Mouse (Mus musculus) induced T-regulatory cell, adult 2 months (primary cell): ENCODE results near the gene Tex264.
A peak's percentile ranks its signal among the peaks of the same experiment; 100 is the strongest.
"Not testable (repeated sequence)": the region's sequence is repeated elsewhere in the genome, so short reads cannot be mapped to it uniquely, and the experiment has no call there.

Experiments
- DNase-seq: peaks from one replicate; pipeline ENCODE4 v3.0.0-alpha.2; 2012; ENCODE audit warnings: low read depth

Tex264 gene

DNA sequence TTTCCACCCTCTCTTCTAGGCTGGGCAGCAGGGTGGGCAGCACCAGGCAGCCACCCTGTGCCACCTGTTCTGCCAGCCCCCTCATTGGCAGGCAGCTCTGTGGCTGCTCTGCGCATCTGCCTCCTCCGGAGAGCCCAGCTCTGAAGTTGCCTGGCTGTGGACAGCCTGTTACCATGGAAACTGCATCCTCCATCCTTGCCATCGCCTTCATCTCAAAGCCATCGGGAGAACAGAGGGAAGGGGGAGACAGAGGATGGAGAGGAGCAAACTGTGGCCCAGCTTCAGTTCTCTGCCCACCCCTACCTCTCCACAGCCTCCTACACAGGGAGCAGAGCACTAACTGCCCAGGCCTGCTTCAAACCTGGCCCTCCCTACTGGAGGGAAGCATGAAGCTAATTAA, 21.3 kb downstream of the Tex264 start:
- DNase-seq = no peak

DNA sequence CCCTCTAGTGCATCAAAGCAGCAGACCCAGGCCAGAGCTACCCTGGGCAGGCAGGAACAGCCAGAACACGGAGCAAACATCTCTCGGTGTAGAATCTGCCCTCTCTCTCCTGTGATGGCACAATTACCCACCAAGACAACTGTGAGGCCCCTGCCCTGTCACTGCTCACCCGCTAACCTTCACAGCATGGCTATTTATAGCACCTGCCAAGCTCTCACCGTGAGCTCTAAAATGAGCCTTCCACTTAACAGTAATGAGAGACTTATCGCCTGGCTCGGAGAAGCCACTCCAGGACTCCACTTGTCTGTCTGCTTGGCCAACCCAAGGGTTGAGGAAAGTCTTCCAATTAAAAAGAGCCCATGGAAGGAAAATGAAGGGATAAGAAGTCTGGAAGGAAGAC, 22.5 kb downstream of the Tex264 start:
- no peak for DNase-seq

DNA sequence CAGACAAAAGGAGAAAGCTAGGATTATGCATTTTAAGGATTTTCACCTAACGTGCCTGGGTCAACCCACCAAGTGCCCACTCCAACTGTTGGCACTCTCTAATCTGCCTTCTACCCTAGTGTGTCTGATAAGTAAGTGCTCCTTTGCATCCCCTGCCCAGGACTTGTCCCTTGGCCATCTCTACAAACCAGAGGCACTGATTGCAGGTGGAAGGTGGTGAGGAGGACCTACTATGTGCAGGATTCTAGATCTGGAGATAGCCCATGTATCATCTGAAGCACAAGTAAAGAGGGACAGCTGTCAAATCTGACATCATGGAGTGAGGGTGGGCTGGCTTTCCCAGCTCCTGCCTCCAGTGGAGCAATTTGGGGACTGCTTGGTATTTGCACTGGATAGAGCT, 25.8 kb downstream of the Tex264 start:
- DNase-seq = no peak

DNA sequence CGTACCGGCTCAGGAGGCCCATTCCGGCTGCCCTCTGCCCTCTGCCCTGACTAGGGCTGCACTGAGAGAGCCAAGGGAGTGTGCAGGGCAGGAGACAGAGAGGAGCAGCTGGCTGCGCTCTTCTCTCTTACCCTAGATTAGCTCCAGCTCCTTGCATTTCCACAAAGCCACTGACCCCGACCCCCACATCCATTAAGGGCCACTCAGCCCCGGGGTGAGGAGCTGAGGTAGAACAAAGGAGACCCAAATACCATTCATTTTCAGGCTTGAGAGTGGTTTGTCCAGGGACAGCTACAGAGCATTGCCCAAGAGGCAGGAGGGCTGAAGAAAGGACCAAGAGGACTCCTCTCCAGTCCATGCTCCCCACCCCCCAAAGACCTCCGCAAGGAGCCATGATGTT, 26.3 kb downstream of the Tex264 start:
- no peak for DNase-seq

DNA sequence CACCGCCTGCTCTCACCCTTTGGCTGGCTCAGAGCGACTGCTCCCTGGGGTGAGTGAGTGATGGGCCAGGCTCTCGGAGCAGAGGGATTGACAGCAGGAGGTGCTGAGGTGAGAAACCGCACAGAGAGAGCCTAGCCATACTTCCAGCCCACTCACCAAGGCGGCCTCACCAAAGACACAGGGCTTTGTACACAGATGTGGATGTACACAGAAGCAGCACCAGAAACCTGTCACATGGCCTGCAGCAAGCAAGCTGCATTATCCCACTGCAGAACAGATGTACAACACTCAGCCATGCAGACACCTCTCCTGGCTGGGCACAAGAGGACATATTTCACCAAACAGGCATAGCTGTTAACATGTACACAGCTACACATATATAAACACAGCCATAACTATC, 28.1 kb downstream of the Tex264 start:
- no peak for DNase-seq

GRCm38 (mm10) chr9:106656820-106657219, 28.9 kb downstream of the Tex264 start:
- DNase-seq = no peak

DNA sequence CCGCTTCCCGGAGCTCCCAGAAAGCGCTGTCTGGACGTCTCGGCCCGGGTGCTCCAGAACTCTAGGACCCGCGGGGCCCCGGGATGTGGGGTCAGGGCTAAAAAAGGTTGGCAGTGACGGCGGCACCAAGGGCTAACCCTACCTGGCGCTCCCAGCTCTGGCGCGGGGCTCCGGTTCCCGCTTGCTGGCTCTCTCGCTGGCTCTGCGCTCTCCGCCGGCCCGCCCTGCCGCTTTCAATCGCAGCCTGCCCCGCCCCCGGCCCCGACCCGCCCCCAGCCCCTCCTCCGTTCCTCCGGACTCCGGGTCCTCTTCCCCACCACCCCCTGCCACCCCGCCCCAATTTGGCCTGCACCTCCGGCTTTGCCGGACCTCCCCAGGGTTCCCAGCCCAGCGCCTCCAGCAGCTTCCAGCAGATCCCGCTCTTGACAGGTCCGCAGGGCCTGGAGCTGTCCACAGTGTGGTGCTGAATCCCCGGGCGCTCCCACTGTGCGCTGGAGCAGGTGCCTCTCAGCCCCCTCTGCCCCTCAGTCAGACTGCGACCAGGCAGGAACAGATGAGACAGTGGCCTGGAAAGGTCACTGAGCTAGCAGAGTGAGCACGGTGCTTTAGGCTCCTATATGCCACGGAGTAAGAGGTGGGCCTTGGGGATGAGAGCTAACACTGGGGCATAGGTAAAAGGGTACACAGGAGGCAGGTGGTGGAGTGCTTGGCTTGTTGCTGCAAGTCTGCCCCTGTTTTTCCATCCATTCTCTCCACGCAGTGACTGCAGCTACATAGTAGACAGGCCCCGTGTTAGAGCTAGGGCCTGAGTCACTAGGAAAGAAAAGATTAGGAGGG, 29.6 kb downstream of the Tex264 start, which contains the start of gene Grm2:
Grm2 (minus strand) TSS at position 199 of the 837 bp plus-strand sequence.
- DNase-seq = peak; percentile 35

DNA sequence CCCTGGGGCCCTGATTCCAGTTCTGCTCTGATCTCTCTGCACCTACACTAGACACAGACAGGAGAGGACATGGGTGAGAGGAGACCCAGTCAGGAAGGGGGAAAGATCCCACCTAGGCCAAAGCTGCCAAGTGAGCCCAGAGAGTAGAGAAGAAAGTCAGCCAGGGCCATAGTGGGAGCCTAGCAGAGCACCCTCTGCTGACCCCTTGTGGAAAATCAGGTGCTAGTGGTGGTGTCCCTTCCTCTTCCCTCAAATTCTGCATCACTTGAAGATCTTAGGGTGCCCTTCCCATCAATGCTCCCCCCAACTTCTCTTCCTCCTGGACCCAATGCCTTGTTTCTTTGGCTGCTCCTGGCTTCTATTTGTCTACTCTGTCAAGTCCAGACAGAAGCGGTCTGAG, 33.0 kb downstream of the Tex264 start:
- DNase-seq = no peak

DNA sequence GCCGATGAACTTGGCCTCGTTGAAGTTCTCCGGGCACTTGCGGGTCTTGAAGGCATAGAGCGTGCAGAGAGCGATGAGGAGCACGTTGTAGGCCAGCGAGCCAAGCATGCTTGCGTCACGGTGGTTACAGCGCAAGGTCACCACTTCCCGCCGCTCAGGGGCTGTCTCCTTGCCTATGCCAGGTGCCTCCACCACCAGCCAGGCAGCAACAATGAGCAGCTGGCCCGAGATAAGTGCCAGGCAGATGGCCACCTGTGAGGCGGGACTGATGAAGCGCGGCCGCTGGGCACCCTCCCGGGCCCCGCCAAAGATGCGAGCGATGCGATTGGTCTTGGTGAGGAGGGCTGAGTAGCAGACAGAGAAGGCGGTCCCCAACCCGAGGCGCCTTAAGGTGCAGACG, 38.5 kb downstream of the Tex264 start:
- DNase-seq = no peak

GRCm38 (mm10) chr9:106645684-106646271, 39.9 kb downstream of the Tex264 start:
- DNase-seq = no peak

- peak; percentile 11 for DNase-seq
Observed at GRCm38 (mm10) chr9:106643787-106644186, 41.9 kb downstream of the Tex264 start.

DNA sequence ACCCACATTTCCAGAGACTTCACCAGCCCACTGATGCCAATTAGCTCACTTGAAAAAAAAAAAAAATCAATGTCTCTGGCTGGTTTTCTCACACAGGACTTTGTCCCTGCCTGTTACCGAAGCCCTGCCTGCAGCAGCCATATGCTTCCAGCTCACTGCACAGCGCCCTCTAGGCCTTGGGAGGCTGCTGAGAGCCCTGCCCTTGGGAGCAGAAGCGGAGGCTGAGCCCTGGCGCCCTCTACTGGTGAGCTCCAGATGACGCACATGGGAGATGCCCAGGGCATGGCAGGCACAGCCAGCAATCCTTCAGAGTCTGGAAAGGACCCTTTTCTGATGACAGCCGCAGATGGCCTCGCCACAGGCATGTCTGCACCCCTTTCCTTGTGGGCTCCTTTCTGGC, 42.6 kb downstream of the Tex264 start:
- peak; percentile 75 for DNase-seq

GRCm38 (mm10) chr9:106641346-106641745, 44.4 kb downstream of the Tex264 start:
- no peak for DNase-seq

GRCm38 (mm10) chr9:106638154-106638553, 47.6 kb downstream of the Tex264 start:
- DNase-seq = no peak

DNA sequence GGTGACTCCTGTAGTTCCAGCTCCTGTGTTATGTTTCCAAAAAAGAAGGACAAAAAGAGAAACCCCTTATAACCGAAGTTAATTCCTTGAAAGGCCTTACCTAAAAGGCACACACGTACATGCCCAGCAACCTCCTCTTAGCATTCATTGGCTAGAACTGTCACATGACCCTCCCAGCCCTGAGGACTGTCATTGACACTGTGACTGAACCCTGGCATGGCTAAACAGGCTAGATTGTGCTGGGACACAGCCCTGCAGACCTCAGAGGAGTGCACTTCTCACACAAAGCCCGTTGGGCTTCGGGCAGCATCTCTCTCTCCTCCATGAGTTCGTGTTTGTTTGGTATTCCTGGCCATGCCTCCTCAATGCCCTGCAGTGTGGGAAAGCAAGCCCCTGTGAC, 53.5 kb downstream of the Tex264 start:
- no peak for DNase-seq

DNA sequence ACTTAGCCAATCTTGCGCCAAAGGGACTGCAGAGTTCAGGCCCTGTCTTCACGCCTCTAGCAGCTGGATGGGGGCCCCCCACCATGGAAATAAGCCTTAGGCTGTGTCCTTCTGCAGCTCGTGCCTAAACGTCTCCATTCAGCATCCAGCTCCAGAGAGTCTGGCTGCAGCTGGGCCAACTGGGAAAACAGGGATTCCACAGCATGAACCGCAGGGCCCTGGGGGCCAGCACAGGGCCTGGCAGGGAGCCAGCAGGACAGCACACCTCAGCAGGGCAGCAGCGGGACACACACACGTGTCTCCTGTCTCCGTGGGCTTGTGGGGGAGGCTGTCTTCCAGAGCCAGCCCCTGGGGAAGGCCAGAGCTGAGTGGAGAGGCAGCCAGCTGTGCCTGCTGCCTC, 57.9 kb downstream of the Tex264 start:
- DNase-seq = not testable (repeated sequence)

- DNase-seq = no peak
Observed at GRCm38 (mm10) chr9:106626282-106626681, 59.4 kb downstream of the Tex264 start, which contains the start of gene Iqcf6. Gene Iqcf6 (plus strand): TSS chr9:106626582.

DNA sequence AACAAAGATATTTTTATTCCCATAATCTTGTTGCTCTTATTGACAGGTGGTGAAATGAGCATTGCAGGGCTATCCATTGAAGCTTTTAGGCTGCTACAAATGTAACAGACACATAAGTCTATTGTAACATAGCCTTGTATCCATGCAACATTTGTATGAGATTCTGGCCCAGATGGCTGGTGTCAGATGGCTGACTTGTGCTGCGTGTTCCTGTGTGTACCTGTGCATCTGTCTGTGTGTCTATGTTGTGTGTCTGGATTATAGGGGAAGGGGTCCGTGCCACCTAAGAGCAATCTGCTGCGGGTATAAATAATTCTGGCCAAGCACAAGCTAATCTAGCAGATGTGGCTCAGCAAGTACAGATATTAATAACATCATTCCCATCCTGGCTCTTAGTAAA, 68.2 kb downstream of the Tex264 start:
- DNase-seq = no peak

DNA sequence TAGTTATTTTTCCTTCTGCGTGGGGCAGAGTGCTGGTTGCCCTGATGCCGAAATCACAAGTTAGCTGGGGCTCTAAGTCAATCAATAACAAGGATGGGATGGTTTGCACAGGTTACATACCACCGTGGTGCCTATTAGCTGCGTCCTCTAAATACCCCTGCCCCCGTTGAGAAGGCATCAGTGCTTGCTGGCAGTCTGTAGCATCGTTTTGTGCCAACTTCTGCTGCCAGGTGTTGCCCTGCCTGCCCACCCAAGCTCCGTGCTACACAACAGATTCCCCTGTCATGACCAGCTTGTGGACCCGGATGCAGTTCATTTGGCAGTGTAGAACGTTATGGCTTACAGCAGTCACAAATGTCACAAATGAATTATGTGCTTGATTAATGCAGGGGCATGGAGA, 69.4 kb downstream of the Tex264 start:
- DNase-seq = no peak

GRCm38 (mm10) chr9:106614616-106615015, 71.1 kb downstream of the Tex264 start:
- no peak for DNase-seq

DNA sequence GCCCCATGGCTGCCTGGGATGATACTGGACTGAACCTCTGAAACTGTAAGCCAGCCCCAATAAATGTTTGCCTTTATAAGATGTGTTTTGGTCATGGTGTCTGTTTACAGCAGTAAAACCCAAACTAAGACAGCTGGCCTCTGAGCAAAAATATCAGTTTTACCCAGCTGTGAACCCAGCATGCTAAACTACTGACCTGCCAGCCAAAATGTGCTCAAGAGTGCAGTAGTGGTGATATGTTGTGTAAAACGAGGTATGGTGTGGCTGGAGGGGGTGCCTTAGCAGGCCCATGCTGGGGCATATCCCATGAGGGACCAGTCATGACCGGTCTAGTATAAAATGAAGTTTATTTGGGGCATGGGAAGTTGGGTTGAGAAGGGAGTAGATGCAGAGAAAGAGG, 71.8 kb downstream of the Tex264 start:
- DNase-seq = no peak

DNA sequence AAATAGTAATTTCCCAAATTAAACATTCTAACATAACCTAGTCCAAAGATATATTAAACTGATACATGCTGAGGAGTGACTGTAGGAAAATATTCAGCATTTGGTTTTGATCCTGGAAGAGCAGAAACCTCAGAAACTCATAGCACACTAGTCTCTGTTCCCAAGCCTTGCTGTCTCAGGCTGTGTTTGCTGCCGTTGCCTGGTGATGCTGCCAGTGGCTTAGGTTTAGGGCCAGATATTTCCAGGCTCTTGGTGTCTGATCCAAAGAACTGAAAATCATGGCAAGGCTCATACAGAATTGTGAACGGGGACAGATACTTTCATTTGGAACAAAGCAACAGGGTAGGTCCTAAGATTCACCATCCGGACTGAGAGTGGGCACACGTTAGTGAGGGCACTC, 75.0 kb downstream of the Tex264 start:
- DNase-seq = no peak
